Mouse (Mus musculus) limb, embryonic 14.5 days (tissue): ENCODE results near the gene Trmt13. TPM values are rescaled to one million over a fixed set of nuclear protein-coding genes. Genes with fewer than 3 reads are reported as not detected.

ENCODE experiments used
- ATAC-seq: fragments of 200-750 bp; cut with Nextera tagmentation; 2 replicates; pipeline ENCODE4 v1.8.0; 2017; ENCODE audit warnings: low read depth, moderate number of reproducible peaks, moderate TSS enrichment; ENCODE audit not compliant: low FRiP score
- DNase-seq: peaks from one replicate; pipeline ENCODE4 v3.0.0-alpha.2; 2015; ENCODE audit warnings: low spot score
- H3K27ac ChIP-seq: fragments of 300-500 bp; sonication (generic); replicated peaks from 2 replicates; pipeline ENCODE4 v1.5.1; 2014; ENCODE audit warnings: low read depth, mild to moderate bottlenecking, low read length, moderate library complexity, mixed read lengths
- H3K27me3 ChIP-seq: fragments of 300-500 bp; sonication (generic); 2 replicates; pipeline ENCODE4 v1.6.1; 2014; ENCODE audit warnings: low read length, mixed read lengths; ENCODE audit not compliant: control insufficient read depth, insufficient read depth
- H3K36me3 ChIP-seq: fragments of 300-500 bp; sonication (generic); 2 replicates; pipeline ENCODE4 v1.6.1; 2014; ENCODE audit warnings: mild to moderate bottlenecking, low read length, moderate library complexity, mixed read lengths; ENCODE audit not compliant: control insufficient read depth, insufficient read depth
- H3K4me1 ChIP-seq: fragments of 300-500 bp; sonication (generic); 2 replicates; pipeline ENCODE4 v1.6.1; 2014; ENCODE audit warnings: antibody characterized with exemption, low read length, mixed read lengths; ENCODE audit not compliant: control insufficient read depth, insufficient read depth
- H3K4me2 ChIP-seq: fragments of 300-500 bp; sonication (generic); replicated peaks from 2 replicates; pipeline ENCODE4 v1.6.1; 2014; ENCODE audit warnings: low read depth, mild to moderate bottlenecking, low read length, moderate library complexity; ENCODE audit not compliant: severe bottlenecking
- H3K4me3 ChIP-seq: fragments of 300-500 bp; sonication (generic); replicated peaks from 2 replicates; pipeline ENCODE4 v1.5.1; 2014; ENCODE audit warnings: low read length
- H3K9ac ChIP-seq: fragments of 300-500 bp; sonication (generic); 2 replicates; pipeline ENCODE4 v1.6.1; 2014; ENCODE audit warnings: mild to moderate bottlenecking, low read depth, low read length, moderate library complexity; ENCODE audit not compliant: severe bottlenecking
- H3K9me3 ChIP-seq: fragments of 300-500 bp; sonication (generic); 2 replicates; pipeline ENCODE4 v1.6.1; 2016; ENCODE audit warnings: low read length; ENCODE audit not compliant: control insufficient read depth
- POLR2A ChIP-seq: fragments of 200-500 bp; IDR thresholded peaks from 2 replicates; pipeline ENCODE4 v1.8.0; 2012; ENCODE audit warnings: inconsistent platforms, mild to moderate bottlenecking, moderate library complexity, borderline replicate concordance; ENCODE audit not compliant: insufficient read depth, insufficient read length; ENCODE audit errors: extremely low read depth
- WGBS: fragments of 180-500 bp; shearing (Covaris S2); extraction: QIAGEN DNeasy Blood & Tissue Kit; methylation state at CpG from one replicate; pipeline ENCODE4 v1.1.7; 2014; 5-methylcytosine and 5-hydroxymethylcytosine counted together
- polyA plus RNA-seq, 2 experiments: library from polyadenylated mRNA; depleted of rRNA in 1 of 2; stranded (reverse) in 1 of 2; unstranded in 1 of 2; fragments of >200 nt; fragmentation: Nextera tagmentation in 1 of 2; extraction: Ambion mirVana in 1 of 2; gene quantifications; 2 replicates each; pipeline versions ENCODE4 v1.2.1 to v1.2.3; 2012 to 2014

Gene Trmt13
- polyA plus RNA-seq, 2 experiments = 25.8 to 34.9 TPM

- H3K36me3 ChIP-seq = peaks cover 60% of the 10 kb centered on the region
- no peak overlapping the region for H3K9ac ChIP-seq
- H3K27me3 ChIP-seq = no peaks in the 10 kb centered on the region
- no peaks in the 10 kb centered on the region for H3K9me3 ChIP-seq
- no peaks in the 10 kb centered on the region for H3K4me1 ChIP-seq
- no peak for DNase-seq
- 60% methylated on average over 3 of the region's 3 CpGs for WGBS
- no peak for ATAC-seq
- no peak overlapping the region for H3K27ac ChIP-seq
- TF ChIP-seq POLR2A = no peak
- H3K4me2 ChIP-seq = no peak overlapping the region
- no peak overlapping the region for H3K4me3 ChIP-seq
These were observed 71.9 kb downstream of the Trmt13 start for GRCm38 (mm10) chr3:116542532-116542931.

DNA sequence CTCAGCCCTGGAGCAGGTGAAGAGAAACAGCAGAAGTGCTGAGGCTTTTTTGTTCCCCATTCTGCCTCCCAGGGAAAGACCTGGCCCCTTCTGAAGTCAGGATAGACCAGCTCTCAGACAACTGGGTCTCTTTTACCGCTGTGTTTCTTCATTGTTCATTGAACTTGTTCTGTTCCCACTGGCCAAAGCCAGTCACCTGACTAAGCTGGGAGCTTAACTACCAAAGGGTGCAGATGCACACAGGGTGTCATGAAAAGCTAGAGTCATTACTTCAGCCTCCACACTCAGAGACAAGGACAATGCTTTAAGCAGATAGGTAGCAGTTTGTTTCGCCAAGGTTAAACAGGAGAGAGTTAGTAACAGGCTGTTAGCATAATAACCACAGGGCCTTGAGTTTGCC is 72.3 kb downstream of the Trmt13 start:
- ATAC-seq = no peak

DNA sequence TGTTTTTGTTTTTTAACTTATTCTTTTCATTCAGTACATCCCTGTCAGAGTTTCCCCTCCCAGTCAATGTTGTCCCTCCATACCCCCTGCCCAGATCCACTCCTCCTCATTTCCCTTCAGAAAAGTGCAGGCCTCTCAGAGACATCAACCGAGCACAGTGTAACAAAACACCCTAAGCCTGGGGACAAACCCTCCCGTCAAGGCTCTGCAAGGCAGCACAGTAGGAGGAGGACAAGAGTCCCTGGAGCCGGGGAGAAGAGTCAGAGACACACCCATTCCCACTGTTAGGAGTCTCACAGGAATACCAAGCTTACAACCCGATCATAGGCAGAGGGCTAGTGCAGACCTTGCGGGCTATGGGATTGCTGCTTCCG is 77.2 kb downstream of the Trmt13 start:
- no peaks in the 10 kb centered on the region for H3K27me3 ChIP-seq
- DNase-seq (no peak), ATAC-seq (no peak)
- H3K27ac ChIP-seq = no peak overlapping the region
- no peak overlapping the region for H3K4me2 ChIP-seq
- H3K4me1 ChIP-seq = no peaks in the 10 kb centered on the region
- no peak for TF ChIP-seq POLR2A
- peaks cover 51% of the 10 kb centered on the region for H3K36me3 ChIP-seq
- no peak overlapping the region for H3K4me3 ChIP-seq
- 51% methylated on average over 6 of the region's 6 CpGs for WGBS
- no peak overlapping the region for H3K9ac ChIP-seq
- no peaks in the 10 kb centered on the region for H3K9me3 ChIP-seq

More for the DNA sequence above, 72.3 kb downstream of the Trmt13 start:
- no peaks in the 10 kb centered on the region for H3K9me3 ChIP-seq
- 63% methylated on average over 2 of the region's 2 CpGs for WGBS
- DNase-seq = no peak
- H3K27me3 ChIP-seq = no peaks in the 10 kb centered on the region
- H3K4me1 ChIP-seq = no peaks in the 10 kb centered on the region
- H3K36me3 ChIP-seq = peaks cover 56% of the 10 kb centered on the region
- no peak overlapping the region for H3K4me2 ChIP-seq
- no peak overlapping the region for H3K27ac ChIP-seq
- no peak overlapping the region for H3K4me3 ChIP-seq
- TF ChIP-seq POLR2A = no peak
- no peak overlapping the region for H3K9ac ChIP-seq

- H3K27ac ChIP-seq = no peak overlapping the region
- H3K36me3 ChIP-seq = peaks cover 47% of the 10 kb centered on the region
- H3K9me3 ChIP-seq = no peaks in the 10 kb centered on the region
These were observed 77.8 kb downstream of the Trmt13 start for GRCm38 (mm10) chr3:116536428-116537199.

More at GRCm38 (mm10) chr3:116536428-116537199, 77.8 kb downstream of the Trmt13 start:
- H3K4me2 ChIP-seq = no peak overlapping the region
- ATAC-seq (no peak), DNase-seq (no peak)
- H3K27me3 ChIP-seq = no peaks in the 10 kb centered on the region
- 46% methylated on average over 16 of the region's 16 CpGs for WGBS
- no peaks in the 10 kb centered on the region for H3K4me1 ChIP-seq
- no peak overlapping the region for H3K4me3 ChIP-seq
- no peak for TF ChIP-seq POLR2A
- no peak overlapping the region for H3K9ac ChIP-seq

Other genes starting within 250 kb of the Trmt13 start
- gene Cdc14a, start 190.6 kb downstream of the Trmt13 start, polyA plus RNA-seq (2012; rRNA removed) = 8.1 and 8.4 TPM in 2 replicates
- gene Cdc14a, start 190.6 kb downstream of the Trmt13 start, polyA plus RNA-seq (2014; fragmentation: Nextera tagmentation; extraction: Ambion mirVana) = 8.4 and 9.4 TPM in 2 replicates
- gene Rtca, start 106.4 kb downstream of the Trmt13 start, polyA plus RNA-seq (2012; rRNA removed) = 47.6 and 57.5 TPM in 2 replicates
- 67.9 and 68.6 TPM in 2 replicates for gene Rtca, start 106.4 kb downstream of the Trmt13 start, polyA plus RNA-seq (2014; fragmentation: Nextera tagmentation; extraction: Ambion mirVana)
- 11.8 and 16.1 TPM in 2 replicates for gene Dbt, start 101.5 kb downstream of the Trmt13 start, polyA plus RNA-seq (2012; rRNA removed)
- gene Dbt, start 101.5 kb downstream of the Trmt13 start, polyA plus RNA-seq (2014; fragmentation: Nextera tagmentation; extraction: Ambion mirVana) = 10.5 and 10.6 TPM in 2 replicates
- 0.83 and 1.0 TPM in 2 replicates for gene Lrrc39, start 51.6 kb downstream of the Trmt13 start, polyA plus RNA-seq (2012; rRNA removed)
- 1.1 TPM in 2 replicates for gene Lrrc39, start 51.6 kb downstream of the Trmt13 start, polyA plus RNA-seq (2014; fragmentation: Nextera tagmentation; extraction: Ambion mirVana)
- 8.9 and 11.6 TPM in 2 replicates for gene Sass6, start 19.6 kb downstream of the Trmt13 start, polyA plus RNA-seq (2012; rRNA removed)
- 15.7 and 17.2 TPM in 2 replicates for gene Sass6, start 19.6 kb downstream of the Trmt13 start, polyA plus RNA-seq (2014; fragmentation: Nextera tagmentation; extraction: Ambion mirVana)
- 43.3 and 46.3 TPM in 2 replicates for gene Mfsd14a, start 48.1 kb upstream of the Trmt13 start, polyA plus RNA-seq (2012; rRNA removed)
- 80.5 and 84.6 TPM in 2 replicates for gene Mfsd14a, start 48.1 kb upstream of the Trmt13 start, polyA plus RNA-seq (2014; fragmentation: Nextera tagmentation; extraction: Ambion mirVana)
- not detected in 2 replicates for gene Gm43191, start 66.7 kb upstream of the Trmt13 start, polyA plus RNA-seq (2012; rRNA removed)
- gene Gm43191, start 66.7 kb upstream of the Trmt13 start, polyA plus RNA-seq (2014; fragmentation: Nextera tagmentation; extraction: Ambion mirVana) = not detected in 2 replicates
- 20.7 and 23.3 TPM in 2 replicates for gene Slc35a3, start 98.2 kb upstream of the Trmt13 start, polyA plus RNA-seq (2012; rRNA removed)
- gene Slc35a3, start 98.2 kb upstream of the Trmt13 start, polyA plus RNA-seq (2014; fragmentation: Nextera tagmentation; extraction: Ambion mirVana) = 9.6 and 10.8 TPM in 2 replicates
- gene Agl, start 193.6 kb upstream of the Trmt13 start, polyA plus RNA-seq (2012; rRNA removed) = 16.0 and 18.0 TPM in 2 replicates
- gene Agl, start 193.6 kb upstream of the Trmt13 start, polyA plus RNA-seq (2014; fragmentation: Nextera tagmentation; extraction: Ambion mirVana) = 25.1 and 26.9 TPM in 2 replicates
- 6.4 and 8.2 TPM in 2 replicates for gene Frrs1, start 244.9 kb upstream of the Trmt13 start, polyA plus RNA-seq (2012; rRNA removed)
- 12.4 and 13.2 TPM in 2 replicates for gene Frrs1, start 244.9 kb upstream of the Trmt13 start, polyA plus RNA-seq (2014; fragmentation: Nextera tagmentation; extraction: Ambion mirVana)